Mouse (Mus musculus): ENCODE data around the gene Zfp991. TPM values are rescaled to one million over a fixed set of nuclear protein-coding genes. Genes with fewer than 3 reads are reported as not detected.
"Not testable (repeated sequence)": the region's sequence is repeated elsewhere in the genome, so short reads cannot be mapped to it uniquely, and the experiment has no call there.

Gene Zfp991
- polyA plus RNA-seq, 1 experiment from 2014 or later = 15.8 TPM

DNA sequence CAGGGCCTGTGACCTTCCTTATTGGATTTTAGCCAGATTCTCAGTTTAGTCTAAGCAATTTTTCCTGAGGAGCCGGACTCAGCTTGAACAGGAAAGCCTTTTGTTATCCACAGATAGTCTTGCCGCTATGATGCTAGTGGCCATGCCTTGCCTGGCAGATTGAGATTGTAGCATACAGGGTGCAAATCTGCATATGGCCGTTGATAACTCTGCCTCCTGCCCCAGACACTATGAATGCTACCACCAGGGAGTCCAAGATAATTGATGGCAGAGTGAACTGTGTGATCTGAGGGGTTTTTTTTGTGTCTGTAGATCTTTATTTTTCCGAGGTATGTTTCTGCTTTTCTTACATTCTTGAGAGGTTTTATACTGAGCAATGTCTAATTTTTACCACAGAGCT is 39.7 kb downstream of the Zfp991 start:
- ATAC-seq (replicated peaks; ENCODE audit: low FRiP score) = peak; percentile 65
- H3K9ac ChIP-seq (ENCODE audit: low read depth, low read length); H3K4me2 ChIP-seq; H3K4me1 ChIP-seq (replicated peaks; ENCODE audit: control insufficient read depth, insufficient read depth, low read length); H3K36me3 ChIP-seq (ENCODE audit: control insufficient read depth, insufficient read depth, low read length); DNase-seq (ENCODE audit: low spot score); H3K4me3 ChIP-seq (ENCODE audit: low read depth, low read length); H3K27me3 ChIP-seq (replicated peaks; ENCODE audit: control insufficient read depth, insufficient read depth, low read length); H3K9me3 ChIP-seq (ENCODE audit: control insufficient read depth, low read length); H3K27ac ChIP-seq (ENCODE audit: low read depth, low read length): not testable (repeated sequence)
- WGBS = no CpG with 5 or more reads among the region's 4 CpGs

DNA sequence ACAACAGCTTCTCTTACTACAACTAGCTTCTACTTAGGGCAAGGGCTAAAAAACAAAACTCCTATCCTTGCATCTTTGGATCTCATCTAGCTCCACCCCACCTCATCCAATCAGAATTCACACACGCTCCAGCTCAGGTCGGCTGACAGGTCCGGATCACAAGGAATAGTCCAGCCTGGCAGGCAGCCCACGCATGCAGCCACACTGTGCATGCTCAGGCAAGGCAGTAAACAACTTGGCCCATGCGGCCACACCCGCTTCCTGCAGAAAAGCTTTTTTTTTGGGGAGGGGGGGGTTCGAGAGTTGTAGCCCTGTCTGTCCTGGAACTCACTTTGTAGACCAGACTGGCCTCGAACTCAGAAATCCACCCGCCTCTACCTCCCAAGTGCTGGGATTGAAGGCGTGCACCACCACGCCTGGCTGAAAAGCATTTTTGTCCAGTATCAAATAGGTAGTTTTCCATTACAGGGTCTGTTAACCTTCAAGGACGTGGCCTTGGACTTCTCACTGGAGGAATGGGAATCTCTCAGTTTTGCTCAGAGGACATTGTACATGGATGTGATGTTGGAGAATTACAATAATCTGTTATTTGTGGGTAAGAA is 44.5 kb downstream of the Zfp991 start:
- peak; percentile 51; the same call in 1 of the 2 replicates for ATAC-seq (replicated peaks; ENCODE audit: low FRiP score)
- not testable (repeated sequence) for H3K27ac ChIP-seq (ENCODE audit: low read depth, low read length); DNase-seq (ENCODE audit: low spot score); H3K36me3 ChIP-seq (ENCODE audit: control insufficient read depth, insufficient read depth, low read length); H3K9ac ChIP-seq (ENCODE audit: low read depth, low read length); H3K27me3 ChIP-seq (replicated peaks; ENCODE audit: control insufficient read depth, insufficient read depth, low read length); H3K4me3 ChIP-seq (ENCODE audit: low read depth, low read length); H3K4me1 ChIP-seq (replicated peaks; ENCODE audit: control insufficient read depth, insufficient read depth, low read length); H3K9me3 ChIP-seq (ENCODE audit: control insufficient read depth, low read length); H3K4me2 ChIP-seq
- 85% methylated on average over 7 of the region's 12 CpGs for WGBS

DNA sequence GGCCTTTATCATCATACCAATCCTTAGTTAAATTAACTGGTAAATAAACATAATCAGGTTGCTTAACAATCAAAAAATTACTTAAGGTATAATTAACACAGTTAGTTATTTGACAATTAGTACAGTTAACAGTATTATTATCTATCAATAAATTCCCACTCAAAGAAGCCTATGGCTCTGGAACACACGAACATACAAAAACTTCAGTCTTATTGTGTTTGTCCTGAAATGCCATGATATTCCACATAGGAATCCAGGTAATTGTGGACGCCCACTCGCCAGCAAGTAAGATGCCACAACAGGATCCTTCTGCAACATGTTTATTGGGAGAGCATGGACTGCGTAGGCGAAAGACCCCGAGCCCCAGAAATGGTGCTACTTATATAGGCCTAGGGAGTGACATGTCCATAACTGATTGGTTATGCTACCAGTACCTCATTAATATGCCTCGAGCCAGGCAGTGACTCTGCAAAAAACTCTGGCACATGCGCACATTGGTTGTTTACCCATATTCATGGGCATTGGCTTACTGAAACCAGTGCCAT is 49.4 kb downstream of the Zfp991 start:
- not testable (repeated sequence) for H3K4me3 ChIP-seq (ENCODE audit: low read depth, low read length); H3K4me2 ChIP-seq; H3K4me1 ChIP-seq (replicated peaks; ENCODE audit: control insufficient read depth, insufficient read depth, low read length); ATAC-seq (replicated peaks; ENCODE audit: low FRiP score); H3K27ac ChIP-seq (ENCODE audit: low read depth, low read length); DNase-seq (ENCODE audit: low spot score); H3K9me3 ChIP-seq (ENCODE audit: control insufficient read depth, low read length); H3K27me3 ChIP-seq (replicated peaks; ENCODE audit: control insufficient read depth, insufficient read depth, low read length); H3K36me3 ChIP-seq (ENCODE audit: control insufficient read depth, insufficient read depth, low read length); H3K9ac ChIP-seq (ENCODE audit: low read depth, low read length)
- WGBS = 94% methylated on average over 7 of the region's 8 CpGs

DNA sequence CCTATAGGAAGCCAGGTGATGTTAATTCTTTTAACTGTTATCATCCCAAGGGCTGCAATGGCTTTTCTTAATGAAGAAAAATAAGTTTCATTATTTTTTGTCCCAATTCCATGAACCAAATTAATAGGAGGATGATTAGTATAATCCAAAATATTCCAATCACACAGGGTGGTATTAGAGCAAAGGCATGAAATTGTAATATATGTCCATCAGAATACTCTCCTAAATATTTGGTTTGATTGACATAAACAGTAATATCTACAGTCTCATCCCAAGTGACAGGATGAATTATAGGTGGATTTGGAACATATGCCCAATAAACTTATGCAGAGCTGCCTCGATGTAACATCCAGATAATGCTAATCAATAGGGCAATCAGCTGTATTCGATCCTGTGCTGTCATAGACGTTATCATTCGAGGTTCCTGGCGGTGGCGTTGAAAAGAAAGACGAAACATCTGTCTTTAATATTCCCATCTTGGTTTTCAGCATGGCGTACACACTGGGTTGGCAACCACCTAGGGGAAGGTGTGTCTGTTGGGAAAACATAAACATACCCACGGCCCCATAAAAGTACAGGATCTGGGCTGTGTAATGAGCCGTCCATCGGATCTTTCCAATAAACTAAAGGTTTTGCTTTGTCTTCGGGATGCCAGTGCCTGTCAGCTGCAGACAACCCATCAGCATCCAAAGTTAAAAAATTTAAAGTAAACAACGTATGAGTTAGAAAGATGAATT is 50.3 kb downstream of the Zfp991 start:
- not testable (repeated sequence) for H3K27me3 ChIP-seq (replicated peaks; ENCODE audit: control insufficient read depth, insufficient read depth, low read length); H3K27ac ChIP-seq (ENCODE audit: low read depth, low read length); H3K36me3 ChIP-seq (ENCODE audit: control insufficient read depth, insufficient read depth, low read length); H3K9ac ChIP-seq (ENCODE audit: low read depth, low read length); H3K4me1 ChIP-seq (replicated peaks; ENCODE audit: control insufficient read depth, insufficient read depth, low read length); H3K4me3 ChIP-seq (ENCODE audit: low read depth, low read length); H3K9me3 ChIP-seq (ENCODE audit: control insufficient read depth, low read length); H3K4me2 ChIP-seq; DNase-seq (ENCODE audit: low spot score)
- WGBS = no CpG with 5 or more reads among the region's 13 CpGs
- peak; percentile 65 for ATAC-seq (replicated peaks; ENCODE audit: low FRiP score)

DNA sequence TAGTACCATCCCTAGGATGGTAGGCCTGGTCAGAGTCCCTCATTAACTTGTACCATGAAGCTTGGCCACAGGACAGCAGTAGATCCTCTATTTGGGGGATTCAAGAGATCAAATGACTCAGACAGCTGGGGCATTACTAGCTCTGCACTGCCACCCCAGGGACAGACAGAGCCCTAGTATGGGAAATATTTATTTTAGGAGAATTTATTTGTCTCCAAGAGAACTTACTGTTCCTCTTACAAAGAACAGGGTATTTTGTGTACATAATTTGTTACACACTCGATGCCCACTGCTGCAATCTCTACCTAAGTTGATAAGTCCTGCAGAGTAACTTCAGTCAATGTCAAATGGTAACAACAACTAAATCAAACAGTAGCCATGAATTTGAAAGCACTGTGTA is 55.0 kb downstream of the Zfp991 start:
- H3K27me3 ChIP-seq (replicated peaks; ENCODE audit: control insufficient read depth, insufficient read depth, low read length); H3K9ac ChIP-seq (ENCODE audit: low read depth, low read length); H3K4me2 ChIP-seq; DNase-seq (ENCODE audit: low spot score); H3K36me3 ChIP-seq (ENCODE audit: control insufficient read depth, insufficient read depth, low read length); H3K9me3 ChIP-seq (ENCODE audit: control insufficient read depth, low read length); H3K4me3 ChIP-seq (ENCODE audit: low read depth, low read length); H3K27ac ChIP-seq (ENCODE audit: low read depth, low read length); H3K4me1 ChIP-seq (replicated peaks; ENCODE audit: control insufficient read depth, insufficient read depth, low read length): not testable (repeated sequence)
- peak; percentile 41; the same call in 1 of the 2 replicates for ATAC-seq (replicated peaks; ENCODE audit: low FRiP score)
- WGBS = 86% methylated on average over 1 of the region's 1 CpGs

DNA sequence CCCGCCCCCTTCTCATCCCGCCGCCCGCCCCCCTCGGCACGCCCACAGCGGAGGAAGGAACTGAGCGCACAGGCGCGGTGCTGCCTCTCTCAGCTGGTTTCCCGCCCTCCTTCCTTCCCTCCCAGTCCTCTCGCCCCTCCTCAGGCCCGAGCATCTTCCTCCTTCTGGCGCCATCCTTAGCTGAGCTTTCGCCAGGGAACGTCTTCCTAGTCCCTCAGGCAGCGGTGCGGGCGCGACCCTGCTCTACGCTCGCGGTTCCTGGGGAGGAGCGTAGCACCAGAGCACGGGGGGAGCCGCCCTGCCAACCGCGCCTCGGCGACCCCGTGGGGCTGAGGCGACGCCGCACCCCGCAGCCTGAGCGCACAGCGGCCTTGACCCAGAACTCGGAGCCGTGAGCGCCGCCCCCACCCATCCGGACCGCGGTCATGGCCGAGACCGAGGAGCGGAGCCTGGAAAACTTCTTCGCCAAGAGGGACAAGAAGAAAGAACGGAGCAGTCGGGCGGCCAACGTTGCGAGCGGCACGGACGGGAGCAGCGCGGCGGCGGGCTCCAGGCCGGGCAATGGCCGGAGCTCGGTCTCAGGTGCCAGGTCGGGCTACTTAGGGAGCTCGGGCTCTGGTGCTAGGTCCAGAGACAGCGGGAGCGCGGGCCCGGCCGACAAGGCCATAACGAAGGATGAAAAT is 55.6 kb downstream of the Zfp991 start:
- H3K4me1 ChIP-seq (replicated peaks; ENCODE audit: control insufficient read depth, insufficient read depth, low read length); H3K27ac ChIP-seq (ENCODE audit: low read depth, low read length); H3K27me3 ChIP-seq (replicated peaks; ENCODE audit: control insufficient read depth, insufficient read depth, low read length); H3K9me3 ChIP-seq (ENCODE audit: control insufficient read depth, low read length); H3K4me3 ChIP-seq (ENCODE audit: low read depth, low read length); H3K4me2 ChIP-seq; H3K36me3 ChIP-seq (ENCODE audit: control insufficient read depth, insufficient read depth, low read length); H3K9ac ChIP-seq (ENCODE audit: low read depth, low read length): not testable (repeated sequence)
- ATAC-seq (replicated peaks; ENCODE audit: low FRiP score) = peak; percentile 68
- DNase-seq (ENCODE audit: low spot score) = peak; percentile 31
- 53% methylated on average over 68 of the region's 71 CpGs for WGBS

DNA sequence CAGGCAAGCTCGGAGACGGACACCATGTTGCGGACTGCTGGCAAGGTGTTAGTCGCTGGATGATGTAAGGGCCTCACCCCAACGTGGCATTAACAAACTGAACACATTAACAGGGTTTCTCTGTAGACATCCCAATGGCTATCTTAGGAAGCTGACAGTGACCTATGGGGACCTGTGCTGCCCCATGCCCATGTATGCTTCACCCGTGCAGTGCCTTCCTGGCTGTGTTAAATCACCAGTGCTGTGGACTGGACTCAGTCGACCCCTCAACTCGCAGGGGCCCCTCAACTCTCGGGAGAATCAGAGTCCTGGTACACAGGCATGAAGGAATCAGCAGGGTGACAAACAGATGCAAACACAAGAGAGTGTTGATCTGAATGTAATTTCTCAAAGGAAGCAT is 63.3 kb downstream of the Zfp991 start:
- not testable (repeated sequence) for H3K4me1 ChIP-seq (replicated peaks; ENCODE audit: control insufficient read depth, insufficient read depth, low read length); H3K4me3 ChIP-seq (ENCODE audit: low read depth, low read length); H3K36me3 ChIP-seq (ENCODE audit: control insufficient read depth, insufficient read depth, low read length); H3K27ac ChIP-seq (ENCODE audit: low read depth, low read length); H3K27me3 ChIP-seq (replicated peaks; ENCODE audit: control insufficient read depth, insufficient read depth, low read length); H3K4me2 ChIP-seq; DNase-seq (ENCODE audit: low spot score); H3K9ac ChIP-seq (ENCODE audit: low read depth, low read length); H3K9me3 ChIP-seq (ENCODE audit: control insufficient read depth, low read length); ATAC-seq (replicated peaks; ENCODE audit: low FRiP score)
- WGBS = 83% methylated on average over 3 of the region's 9 CpGs

DNA sequence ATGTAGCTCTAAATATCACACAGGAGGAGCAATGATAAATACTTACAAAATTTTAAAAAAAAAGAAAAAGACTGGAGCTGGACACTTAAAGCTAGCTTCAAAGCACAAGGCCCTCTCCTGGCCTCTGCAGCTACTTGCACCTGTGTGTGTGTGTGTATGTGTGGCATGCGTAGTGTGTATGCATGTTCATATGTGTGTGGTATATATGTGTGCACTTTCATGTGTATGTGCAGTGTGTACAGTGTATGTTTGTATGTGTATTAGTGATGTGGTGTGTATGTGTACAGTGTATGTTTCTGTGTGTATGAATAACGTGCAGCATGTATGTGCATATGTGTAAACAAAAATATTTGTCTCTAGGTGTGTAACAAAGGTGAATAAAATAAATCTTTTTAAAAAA is 65.4 kb downstream of the Zfp991 start:
- not testable (repeated sequence) for H3K27me3 ChIP-seq (replicated peaks; ENCODE audit: control insufficient read depth, insufficient read depth, low read length); H3K9ac ChIP-seq (ENCODE audit: low read depth, low read length); H3K36me3 ChIP-seq (ENCODE audit: control insufficient read depth, insufficient read depth, low read length); DNase-seq (ENCODE audit: low spot score); ATAC-seq (replicated peaks; ENCODE audit: low FRiP score); H3K4me2 ChIP-seq; H3K9me3 ChIP-seq (ENCODE audit: control insufficient read depth, low read length); H3K4me3 ChIP-seq (ENCODE audit: low read depth, low read length); H3K4me1 ChIP-seq (replicated peaks; ENCODE audit: control insufficient read depth, insufficient read depth, low read length); H3K27ac ChIP-seq (ENCODE audit: low read depth, low read length)
- 63% methylated on average over 2 of the region's 2 CpGs for WGBS
